Mouse (Mus musculus) embryonic facial prominence, embryonic 10.5 days (tissue): ENCODE results near the gene Vmn1r209. TPM values are rescaled to one million over a fixed set of nuclear protein-coding genes. Genes with fewer than 3 reads are reported as not detected.

Experiments used
- polyA plus RNA-seq: library from polyadenylated mRNA; unstranded; fragments of >200 nt; fragmentation: Nextera tagmentation; extraction: Ambion mirVana; gene quantifications from 2 replicates; pipeline ENCODE4 v1.2.1, GENCODE M21; 2016

Gene Vmn1r209
- polyA plus RNA-seq, 1 experiment from 2014 or later = not detected

Other genes with a start within 250 kb of the Vmn1r209 start
- gene Vmn1r205, start 216.7 kb downstream of the Vmn1r209 start, polyA plus RNA-seq = not detected in 2 replicates
- gene Vmn1r206, start 185.4 kb downstream of the Vmn1r209 start, polyA plus RNA-seq = not detected in 2 replicates
- gene Vmn1r207-ps, start 80.1 kb downstream of the Vmn1r209 start, polyA plus RNA-seq = not detected in 2 replicates
- not detected in 2 replicates for gene Vmn1r208, start 32.3 kb downstream of the Vmn1r209 start, polyA plus RNA-seq
- not detected in 2 replicates for gene Vmn1r210, start 21.7 kb upstream of the Vmn1r209 start, polyA plus RNA-seq
- gene Vmn1r211, start 47.9 kb upstream of the Vmn1r209 start, polyA plus RNA-seq = not detected in 2 replicates
- gene Vmn1r212, start 74.5 kb upstream of the Vmn1r209 start, polyA plus RNA-seq = not detected in 2 replicates
- gene Vmn1r213, start 198.0 kb upstream of the Vmn1r209 start, polyA plus RNA-seq = not detected in 2 replicates
- gene Vmn1r214, start 220.7 kb upstream of the Vmn1r209 start, polyA plus RNA-seq = not detected in 2 replicates